Mouse (Mus musculus) heart, embryonic 15.5 days (tissue): Measurements from ENCODE around the gene Ensa. TPM values are rescaled to one million over a fixed set of nuclear protein-coding genes. Genes with fewer than 3 reads are reported as not detected.
A peak's percentile ranks its signal among the peaks of the same experiment; 100 is the strongest.

Source experiments
- ATAC-seq: fragments of 200-750 bp; cut with Nextera tagmentation; replicated peaks from 2 replicates; pipeline ENCODE4 v1.8.0; 2017; ENCODE audit warnings: low read depth, moderate TSS enrichment; ENCODE audit not compliant: insufficient number of reproducible peaks, insufficient read depth, low FRiP score
- H3K27ac ChIP-seq: fragments of 300-500 bp; sonication (generic); 2 replicates; pipeline ENCODE4 v1.5.1; 2015; ENCODE audit warnings: mild to moderate bottlenecking, inconsistent platforms
- H3K27me3 ChIP-seq: fragments of 300-500 bp; sonication (generic); 2 replicates; pipeline ENCODE4 v1.6.1; 2015; ENCODE audit warnings: inconsistent platforms
- H3K36me3 ChIP-seq: fragments of 300-500 bp; sonication (generic); 2 replicates; pipeline ENCODE4 v1.6.1; 2015; ENCODE audit warnings: mild to moderate bottlenecking, inconsistent platforms
- H3K4me1 ChIP-seq: fragments of 300-500 bp; sonication (generic); replicated peaks from 2 replicates; pipeline ENCODE4 v1.6.1; 2015; ENCODE audit warnings: inconsistent platforms
- H3K4me2 ChIP-seq: fragments of 300-500 bp; sonication (generic); 2 replicates; pipeline ENCODE4 v1.6.1; 2015; ENCODE audit warnings: inconsistent platforms, mild to moderate bottlenecking, moderate library complexity
- H3K4me3 ChIP-seq: fragments of 300-500 bp; sonication (generic); 2 replicates; pipeline ENCODE4 v1.5.1; 2015; ENCODE audit warnings: mild to moderate bottlenecking, inconsistent platforms
- H3K9ac ChIP-seq: fragments of 300-500 bp; sonication (generic); 2 replicates; pipeline ENCODE4 v1.6.1; 2015; ENCODE audit warnings: mild to moderate bottlenecking, inconsistent platforms
- H3K9me3 ChIP-seq: fragments of 300-500 bp; sonication (generic); replicated peaks from 2 replicates; pipeline ENCODE4 v1.6.1; 2016; ENCODE audit warnings: inconsistent platforms
- WGBS: fragments of 180-500 bp; shearing (Covaris S2); methylation state at CpG from one replicate; pipeline ENCODE4 v1.1.7; 2015; ENCODE audit warnings: mixed read lengths; 5-methylcytosine and 5-hydroxymethylcytosine counted together
- polyA plus RNA-seq: library from polyadenylated mRNA; unstranded; fragments of >200 nt; fragmentation: Nextera tagmentation; extraction: Ambion mirVana; gene quantifications from 2 replicates; pipeline ENCODE4 v1.2.1, GENCODE M21; 2015

Ensa gene
- polyA plus RNA-seq, 1 experiment from 2014 or later: 45.8 TPM

GRCm38 (mm10) chr3:95672861-95673706 lies 48.3 kb downstream of the Ensa start:
- Histone ChIP-seq H3K36me3 (no peaks in the 10 kb centered on the region; the same call in 1 of the 2 replicates), H3K4me1 (peaks cover 78% of the 10 kb centered on the region), H3K4me2 (peak overlapping the region; percentile 64), H3K27ac (peak overlapping the region; percentile 97), H3K9me3 (no peaks in the 10 kb centered on the region), H3K9ac (peak overlapping the region; percentile 54), H3K4me3 (peak overlapping the region; percentile 27; the same call in 1 of the 2 replicates), H3K27me3 (no peaks in the 10 kb centered on the region)
- WGBS: 19% methylated on average over 10 of the region's 10 CpGs
- peak; percentile 5; the same call in 1 of the 2 replicates for ATAC-seq

GRCm38 (mm10) chr3:95673707-95674211 lies 49.0 kb downstream of the Ensa start:
- H3K27me3 ChIP-seq: no peaks in the 10 kb centered on the region
- peak overlapping the region; percentile 97 for H3K27ac ChIP-seq
- no peaks in the 10 kb centered on the region; the same call in 1 of the 2 replicates for H3K36me3 ChIP-seq
- ATAC-seq: peak; percentile 16
- peak overlapping the region; percentile 27 for H3K4me3 ChIP-seq
- no peaks in the 10 kb centered on the region for H3K9me3 ChIP-seq
- peak overlapping the region; percentile 54 for H3K9ac ChIP-seq
- WGBS: 9% methylated on average over 11 of the region's 11 CpGs
- peak overlapping the region; percentile 64 for H3K4me2 ChIP-seq
- H3K4me1 ChIP-seq: peaks cover 71% of the 10 kb centered on the region

- peak overlapping the region; percentile 27 for H3K4me3 ChIP-seq
- H3K9ac ChIP-seq: peak overlapping the region; percentile 54
- H3K27ac ChIP-seq: peak overlapping the region; percentile 97
- H3K9me3 ChIP-seq: no peaks in the 10 kb centered on the region
- 8% methylated on average over 2 of the region's 2 CpGs for WGBS
- H3K4me2 ChIP-seq: peak overlapping the region; percentile 64
- ATAC-seq: peak; percentile 58
- no peaks in the 10 kb centered on the region; the same call in 1 of the 2 replicates for H3K36me3 ChIP-seq
- peaks cover 68% of the 10 kb centered on the region for H3K4me1 ChIP-seq
- H3K27me3 ChIP-seq: no peaks in the 10 kb centered on the region
Measured at GRCm38 (mm10) chr3:95674236-95674635, 49.4 kb downstream of the Ensa start.

- no peak for ATAC-seq
- no peaks in the 10 kb centered on the region for H3K27me3 ChIP-seq
- WGBS: 3% methylated on average over 6 of the region's 6 CpGs
Measured at GRCm38 (mm10) chr3:95674812-95675211, 50.0 kb downstream of the Ensa start.

GRCm38 (mm10) chr3:95675301-95676092 lies 50.7 kb downstream of the Ensa start:
- Histone ChIP-seq H3K9ac (peak overlapping the region; percentile 40), H3K36me3 (no peaks in the 10 kb centered on the region; the same call in 1 of the 2 replicates), H3K4me2 (peak overlapping the region; percentile 64), H3K27ac (peak overlapping the region; percentile 97), H3K4me3 (peak overlapping the region; percentile 16; the same call in 1 of the 2 replicates), H3K9me3 (no peaks in the 10 kb centered on the region), H3K27me3 (no peaks in the 10 kb centered on the region), H3K4me1 (peaks cover 67% of the 10 kb centered on the region)
- ATAC-seq: peak; percentile 47
- 11% methylated on average over 8 of the region's 8 CpGs for WGBS

More at GRCm38 (mm10) chr3:95674812-95675211, 50.0 kb downstream of the Ensa start:
- H3K4me2 ChIP-seq: peak overlapping the region; percentile 64
- H3K36me3 ChIP-seq: no peaks in the 10 kb centered on the region; the same call in 1 of the 2 replicates
- peak overlapping the region; percentile 97 for H3K27ac ChIP-seq
- H3K9me3 ChIP-seq: no peaks in the 10 kb centered on the region
- peaks cover 67% of the 10 kb centered on the region for H3K4me1 ChIP-seq
- 0 out of 2 replicates have a peak overlapping the region, but pooled peaks have one; percentile 8 for H3K4me3 ChIP-seq
- peak overlapping the region; percentile 40 for H3K9ac ChIP-seq

GRCm38 (mm10) chr3:95676745-95677419 lies 52.1 kb downstream of the Ensa start:
- H3K9ac ChIP-seq: no peak overlapping the region
- H3K4me2 ChIP-seq: no peak overlapping the region
- peak overlapping the region; percentile 97 for H3K27ac ChIP-seq
- no peak for ATAC-seq
- H3K36me3 ChIP-seq: no peaks in the 10 kb centered on the region
- H3K27me3 ChIP-seq: no peaks in the 10 kb centered on the region
- no peaks in the 10 kb centered on the region for H3K9me3 ChIP-seq
- WGBS: 60% methylated on average over 15 of the region's 15 CpGs
- no peak overlapping the region for H3K4me3 ChIP-seq
- H3K4me1 ChIP-seq: peaks cover 72% of the 10 kb centered on the region

GRCm38 (mm10) chr3:95677420-95678090 lies 52.8 kb downstream of the Ensa start:
- no peaks in the 10 kb centered on the region for H3K27me3 ChIP-seq
- H3K27ac ChIP-seq: peak overlapping the region; percentile 97; the same call in 1 of the 2 replicates
- H3K36me3 ChIP-seq: no peaks in the 10 kb centered on the region
- H3K4me3 ChIP-seq: no peak overlapping the region
- no peak overlapping the region for H3K9ac ChIP-seq
- no peak for ATAC-seq
- WGBS: 68% methylated on average over 19 of the region's 19 CpGs
- H3K9me3 ChIP-seq: no peaks in the 10 kb centered on the region
- H3K4me1 ChIP-seq: peaks cover 66% of the 10 kb centered on the region
- no peak overlapping the region for H3K4me2 ChIP-seq

- H3K27me3 ChIP-seq: no peaks in the 10 kb centered on the region
- no peak overlapping the region for H3K4me3 ChIP-seq
- 86% methylated on average over 8 of the region's 8 CpGs for WGBS
- H3K9me3 ChIP-seq: no peaks in the 10 kb centered on the region
- H3K4me1 ChIP-seq: peaks cover 60% of the 10 kb centered on the region
- no peak for ATAC-seq
- no peak overlapping the region for H3K27ac ChIP-seq
- H3K36me3 ChIP-seq: no peaks in the 10 kb centered on the region
- no peak overlapping the region for H3K4me2 ChIP-seq
- no peak overlapping the region for H3K9ac ChIP-seq
Measured at GRCm38 (mm10) chr3:95679551-95679950, 54.8 kb downstream of the Ensa start.

- Histone ChIP-seq H3K9me3 (no peaks in the 10 kb centered on the region), H3K4me3 (no peak overlapping the region), H3K4me2 (no peak overlapping the region), H3K27me3 (no peaks in the 10 kb centered on the region), H3K9ac (no peak overlapping the region), H3K36me3 (no peaks in the 10 kb centered on the region), H3K27ac (no peak overlapping the region), H3K4me1 (peaks cover 57% of the 10 kb centered on the region)
- no peak for ATAC-seq
- WGBS: 71% methylated on average over 6 of the region's 6 CpGs
Measured at GRCm38 (mm10) chr3:95680673-95681072, 55.9 kb downstream of the Ensa start.

- 26% methylated on average over 11 of the region's 11 CpGs for WGBS
- Histone ChIP-seq H3K9me3 (no peaks in the 10 kb centered on the region), H3K4me1 (peaks cover 56% of the 10 kb centered on the region), H3K4me3 (no peak overlapping the region), H3K9ac (0 out of 2 replicates have a peak overlapping the region, but pooled peaks have one; percentile 1), H3K27me3 (no peaks in the 10 kb centered on the region), H3K4me2 (0 out of 2 replicates have a peak overlapping the region, but pooled peaks have one; percentile 15), H3K36me3 (no peaks in the 10 kb centered on the region), H3K27ac (no peak overlapping the region)
- no peak for ATAC-seq
Measured at GRCm38 (mm10) chr3:95681365-95681764, 56.6 kb downstream of the Ensa start.
